Mouse (Mus musculus) R1 (cell line): ENCODE results near the gene Rmdn3.

Experiments
- DNase-seq: peaks from one replicate; pipeline ENCODE4 v3.0.0-alpha.2; 2018; ENCODE audit warnings: low read depth, low spot score

Gene Rmdn3

GRCm38 (mm10) chr2:119156681-119157572, at the start of gene Rmdn3:
Gene Rmdn3 (minus strand): TSS chr2:119157034.
- peak; percentile 95 for DNase-seq

GRCm38 (mm10) chr2:119203871-119204460, 47.1 kb upstream of the Rmdn3 start:
- peak; percentile 33 for DNase-seq

- no peak for DNase-seq
These were observed 46.1 kb upstream of the Rmdn3 start for GRCm38 (mm10) chr2:119202914-119203453.

GRCm38 (mm10) chr2:119198934-119199333, 42.1 kb upstream of the Rmdn3 start:
- no peak for DNase-seq

GRCm38 (mm10) chr2:119198049-119198448, 41.2 kb upstream of the Rmdn3 start:
- DNase-seq, result no peak

- DNase-seq, result no peak
These were observed 40.7 kb upstream of the Rmdn3 start for GRCm38 (mm10) chr2:119197493-119197892.

GRCm38 (mm10) chr2:119196316-119197108, 39.7 kb upstream of the Rmdn3 start:
- no peak for DNase-seq

- DNase-seq, result no peak
These were observed 37.3 kb upstream of the Rmdn3 start for GRCm38 (mm10) chr2:119194140-119194539.

GRCm38 (mm10) chr2:119190969-119191368, 34.1 kb upstream of the Rmdn3 start:
- no peak for DNase-seq

GRCm38 (mm10) chr2:119189029-119189710, 32.3 kb upstream of the Rmdn3 start:
- DNase-seq, result peak; percentile 85

- no peak for DNase-seq
These were observed 26.1 kb upstream of the Rmdn3 start for GRCm38 (mm10) chr2:119182914-119183313.

GRCm38 (mm10) chr2:119177384-119177939, 20.6 kb upstream of the Rmdn3 start:
- no peak for DNase-seq

GRCm38 (mm10) chr2:119176761-119177160, 19.9 kb upstream of the Rmdn3 start:
- peak; percentile 49 for DNase-seq

GRCm38 (mm10) chr2:119175614-119176013, 18.8 kb upstream of the Rmdn3 start:
- DNase-seq, result no peak

GRCm38 (mm10) chr2:119174866-119175265, 18.0 kb upstream of the Rmdn3 start:
- DNase-seq, result no peak

GRCm38 (mm10) chr2:119173991-119174651, 17.3 kb upstream of the Rmdn3 start, which contains the start of gene Gm14137:
Gene Gm14137 (plus strand): TSS chr2:119174509.
- DNase-seq, result no peak

- peak; percentile 43 for DNase-seq
These were observed 16.2 kb upstream of the Rmdn3 start for GRCm38 (mm10) chr2:119172862-119173576.

- no peak for DNase-seq
These were observed 15.6 kb upstream of the Rmdn3 start for GRCm38 (mm10) chr2:119172446-119172845.

GRCm38 (mm10) chr2:119171574-119171973, 14.7 kb upstream of the Rmdn3 start:
- no peak for DNase-seq

GRCm38 (mm10) chr2:119170282-119170681, 13.4 kb upstream of the Rmdn3 start:
- DNase-seq, result no peak
